Mouse (Mus musculus) lung, embryonic 14.5 days (tissue): ENCODE measurements around the gene Ly6g6e. TPM values are rescaled to one million over a fixed set of nuclear protein-coding genes. Genes with fewer than 3 reads are reported as not detected.

Experiments used
- ATAC-seq: fragments of 200-750 bp; cut with Nextera tagmentation; 2 replicates; pipeline ENCODE4 v1.8.0; 2017; ENCODE audit warnings: mild to moderate bottlenecking, moderate TSS enrichment, moderate library complexity; ENCODE audit not compliant: insufficient read depth
- DNase-seq: peaks from one replicate; pipeline ENCODE4 v3.0.0-alpha.2; 2015
- H3K27ac ChIP-seq: fragments of 300-500 bp; sonication (generic); 2 replicates; pipeline ENCODE4 v1.5.1; 2014; ENCODE audit warnings: low read depth, mild to moderate bottlenecking, moderate library complexity
- H3K27me3 ChIP-seq: fragments of 300-500 bp; sonication (generic); 2 replicates; pipeline ENCODE4 v1.6.1; 2014; ENCODE audit warnings: low read length, control low read depth; ENCODE audit not compliant: insufficient read depth
- H3K36me3 ChIP-seq: fragments of 300-500 bp; sonication (generic); 2 replicates; pipeline ENCODE4 v1.6.1; 2014; ENCODE audit warnings: control low read depth; ENCODE audit not compliant: insufficient read depth
- H3K4me1 ChIP-seq: fragments of 300-500 bp; sonication (generic); 2 replicates; pipeline ENCODE4 v1.6.1; 2014; ENCODE audit warnings: antibody characterized with exemption, control low read depth; ENCODE audit not compliant: insufficient read depth
- H3K4me2 ChIP-seq: fragments of 300-500 bp; sonication (generic); 2 replicates; pipeline ENCODE4 v1.6.1; 2014; ENCODE audit warnings: mild to moderate bottlenecking
- H3K4me3 ChIP-seq: fragments of 300-500 bp; sonication (generic); 2 replicates; pipeline ENCODE4 v1.5.1; 2014; ENCODE audit warnings: low read depth, low read length
- H3K9ac ChIP-seq: fragments of 300-500 bp; sonication (generic); 2 replicates; pipeline ENCODE4 v1.6.1; 2014
- H3K9me3 ChIP-seq: fragments of 300-500 bp; sonication (generic); 2 replicates; pipeline ENCODE4 v1.6.1; 2016; ENCODE audit warnings: low read depth, low read length, control low read depth
- CTCF ChIP-seq: IDR thresholded peaks from 2 replicates; pipeline ENCODE4 v1.5.1; 2016; ENCODE audit warnings: antibody characterized with exemption, low read depth
- WGBS: fragments of 180-500 bp; shearing (Covaris S2); extraction: QIAGEN DNeasy Blood & Tissue Kit; methylation state at CpG from one replicate; pipeline ENCODE4 v1.1.7; 2014; 5-methylcytosine and 5-hydroxymethylcytosine counted together
- polyA plus RNA-seq: library from polyadenylated mRNA; unstranded; fragments of >200 nt; fragmentation: Nextera tagmentation; extraction: Ambion mirVana; gene quantifications from 2 replicates; pipeline ENCODE4 v1.2.1, GENCODE M21; 2014

The Ly6g6e gene
- polyA plus RNA-seq, 1 experiment from 2014 or later, result 0.43 TPM

DNA sequence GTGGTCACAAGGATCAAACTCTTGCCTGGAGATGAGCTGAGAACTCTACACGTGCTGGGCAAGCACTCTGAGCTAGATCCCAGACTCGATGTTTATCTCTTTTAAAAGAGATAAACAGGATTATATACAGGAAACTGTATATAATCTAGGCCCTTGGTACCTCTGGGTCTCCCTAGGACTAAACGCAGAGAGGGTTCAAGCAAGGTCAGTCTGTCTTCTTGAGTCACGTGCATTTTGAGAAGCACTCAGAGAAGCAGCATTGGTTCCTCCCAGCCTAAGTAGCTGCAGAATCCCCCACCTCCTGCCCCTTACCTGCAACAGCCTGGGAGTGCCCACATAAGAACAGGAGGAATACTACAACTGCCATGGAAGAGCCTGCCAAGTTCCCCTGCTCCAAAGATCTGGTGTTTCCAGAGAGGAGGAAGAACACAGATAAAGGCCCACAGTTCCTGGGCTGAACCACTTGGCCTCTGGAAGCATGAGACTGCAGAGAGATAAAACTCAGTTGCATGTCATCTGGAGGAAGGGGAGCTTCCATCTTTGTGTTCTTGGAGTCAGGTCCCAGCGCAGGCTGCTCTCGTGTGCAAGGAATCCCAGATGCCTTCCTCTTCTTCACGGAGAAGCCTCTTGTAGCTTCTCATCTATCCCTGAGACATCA, 8.6 kb downstream of the Ly6g6e start, which contains the start of gene Ly6g6f:
TSS of gene Ly6g6f (minus strand) at position 403 of the 658 bp plus-strand sequence.
- Histone ChIP-seq H3K27ac (no peak within 1 kb of the TSS), H3K4me2 (no peak within 1 kb of the TSS), H3K4me3 (no peak within 1 kb of the TSS), H3K9ac (no peak within 1 kb of the TSS), H3K9me3 (no peaks in the 10 kb centered on the region), H3K36me3 (no peaks in the 10 kb centered on the region), H3K4me1 (peaks cover 5% of the 10 kb centered on the region), H3K27me3 (no peaks in the 10 kb centered on the region)
- DNase-seq (no peak), ATAC-seq (no peak)
- 58% methylated on average over 7 of the region's 7 CpGs for WGBS
- no peak for TF ChIP-seq CTCF

DNA sequence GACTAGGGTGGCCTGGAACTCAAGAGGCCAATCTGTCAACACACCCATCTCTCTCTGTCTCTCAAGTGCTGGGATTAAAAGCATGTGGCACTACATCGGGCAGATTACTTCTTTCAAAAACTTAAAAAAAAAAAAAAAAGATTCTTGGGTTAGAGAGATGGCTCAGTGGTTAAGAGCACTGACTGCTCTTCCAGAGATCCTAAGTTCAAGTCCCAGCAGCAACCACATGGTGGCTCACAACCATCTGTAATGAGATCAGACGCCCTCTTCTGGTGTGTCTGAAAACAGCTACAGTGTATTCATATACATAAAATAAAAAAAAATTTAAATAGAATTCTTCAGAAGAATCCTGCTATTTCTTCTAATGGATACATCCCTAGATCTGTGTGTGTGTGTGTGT, 11.4 kb downstream of the Ly6g6e start:
- no peak overlapping the region for H3K4me2 ChIP-seq
- ATAC-seq (no peak), DNase-seq (no peak)
- 37% methylated on average over 2 of the region's 2 CpGs for WGBS
- H3K9ac ChIP-seq, result no peak overlapping the region
- H3K27me3 ChIP-seq, result no peaks in the 10 kb centered on the region
- peak; percentile 57 for TF ChIP-seq CTCF
- H3K27ac ChIP-seq, result no peak overlapping the region
- no peaks in the 10 kb centered on the region for H3K9me3 ChIP-seq
- peaks cover 7% of the 10 kb centered on the region for H3K4me1 ChIP-seq
- peaks cover 16% of the 10 kb centered on the region for H3K36me3 ChIP-seq
- no peak overlapping the region for H3K4me3 ChIP-seq

DNA sequence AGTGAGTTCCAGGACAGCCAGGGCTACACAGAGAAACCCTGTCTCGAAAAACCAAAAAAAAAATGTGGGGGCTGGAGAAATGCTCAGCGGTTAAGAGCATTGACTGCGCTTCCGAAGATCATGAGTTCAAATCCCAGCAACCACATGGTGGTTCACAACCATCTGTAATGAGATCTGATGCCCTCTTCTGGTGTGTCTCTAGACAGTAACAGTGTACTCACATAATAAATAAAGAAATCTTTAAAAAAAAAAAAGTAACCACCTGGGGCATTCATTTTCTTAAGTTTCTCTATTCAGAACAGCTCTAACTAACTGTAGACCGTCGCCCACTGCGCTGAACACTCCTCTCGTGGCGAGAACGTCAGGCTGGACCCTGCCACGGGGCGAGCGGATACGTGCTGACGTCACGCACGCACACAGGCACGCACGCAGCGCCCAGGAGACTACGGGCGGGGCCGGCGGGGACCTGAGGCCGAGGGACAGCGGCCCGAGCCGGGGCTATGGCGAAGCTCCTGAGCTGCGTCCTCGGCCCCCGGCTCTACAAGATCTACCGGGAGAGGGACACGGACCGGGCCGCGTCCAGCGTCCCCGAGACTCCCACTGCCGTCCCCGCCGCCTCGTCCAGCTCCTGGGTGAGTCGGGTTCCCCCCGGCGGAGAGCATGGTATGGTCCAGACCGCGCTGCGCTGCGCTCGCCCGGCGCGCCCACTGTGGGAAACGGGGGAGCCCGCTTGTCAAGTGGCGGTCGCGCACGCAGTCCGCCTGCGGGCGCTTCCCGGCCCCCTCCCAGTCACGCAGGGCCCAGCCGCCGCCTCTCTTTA, 12.3 kb downstream of the Ly6g6e start, which contains the start of gene Abhd16a:
TSS of gene Abhd16a (plus strand) at position 439 of the 820 bp plus-strand sequence.
- H3K9me3 ChIP-seq, result no peaks in the 10 kb centered on the region
- TF ChIP-seq CTCF, result peak; percentile 5; the same call in 1 of the 2 replicates
- ATAC-seq (peak; percentile 99), DNase-seq (peak; percentile 98)
- H3K4me3 ChIP-seq, result peak within 1 kb of the TSS; percentile 63
- H3K4me1 ChIP-seq, result peaks cover 7% of the 10 kb centered on the region
- WGBS, result 3% methylated on average over 67 of the region's 67 CpGs
- H3K9ac ChIP-seq, result peak within 1 kb of the TSS; percentile 84
- H3K27me3 ChIP-seq, result no peaks in the 10 kb centered on the region
- peak within 1 kb of the TSS; percentile 63 for H3K4me2 ChIP-seq
- H3K27ac ChIP-seq, result peak within 1 kb of the TSS; percentile 96
- H3K36me3 ChIP-seq, result peaks cover 23% of the 10 kb centered on the region

DNA sequence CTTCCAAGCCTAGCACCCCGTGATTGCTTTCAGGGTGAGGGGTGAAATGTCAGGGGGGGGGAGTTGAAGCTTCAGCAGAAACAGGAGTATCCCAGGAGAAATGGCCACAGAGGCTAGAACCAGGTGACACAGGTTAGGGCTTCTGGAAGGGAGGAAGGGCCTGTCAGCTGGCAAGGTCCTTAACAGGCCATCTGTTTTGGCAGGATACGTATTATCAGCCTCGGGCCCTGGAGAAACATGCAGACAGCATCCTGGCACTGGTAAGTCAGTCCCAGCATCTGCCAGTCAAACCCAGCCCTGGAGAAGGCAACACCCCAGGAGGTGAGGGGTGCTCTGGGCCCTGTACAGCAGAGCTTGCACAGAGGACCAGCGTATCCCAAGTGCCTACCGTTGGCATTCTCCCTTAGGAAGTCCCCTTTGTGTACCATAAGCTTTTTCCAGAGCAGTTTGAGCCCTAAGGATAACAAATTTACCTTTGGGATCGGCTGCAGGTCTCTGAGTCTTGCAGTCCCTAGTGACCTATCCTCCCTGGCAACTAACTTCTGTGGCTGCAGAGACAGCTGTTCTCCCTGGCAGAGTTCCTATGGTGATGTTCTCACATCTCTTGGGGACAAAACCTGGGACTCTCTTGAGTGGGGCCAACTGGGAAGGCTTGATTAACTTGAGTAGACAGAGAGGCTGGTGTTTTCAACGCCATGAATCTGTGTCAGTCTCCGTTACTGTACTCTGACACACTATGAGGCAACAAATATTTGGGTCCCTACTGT, 13.6 kb downstream of the Ly6g6e start:
- TF ChIP-seq CTCF, result no peak
- peaks cover 34% of the 10 kb centered on the region for H3K36me3 ChIP-seq
- H3K4me3 ChIP-seq, result peak overlapping the region; percentile 63
- peaks cover 7% of the 10 kb centered on the region for H3K4me1 ChIP-seq
- DNase-seq (no peak), ATAC-seq (no peak)
- H3K4me2 ChIP-seq, result peak overlapping the region; percentile 63
- 0 out of 2 replicates have a peak overlapping the region, but pooled peaks have one; percentile 2 for H3K27ac ChIP-seq
- H3K27me3 ChIP-seq, result no peaks in the 10 kb centered on the region
- WGBS, result 59% methylated on average over 8 of the region's 8 CpGs
- no peaks in the 10 kb centered on the region for H3K9me3 ChIP-seq
- H3K9ac ChIP-seq, result peak overlapping the region; percentile 84

DNA sequence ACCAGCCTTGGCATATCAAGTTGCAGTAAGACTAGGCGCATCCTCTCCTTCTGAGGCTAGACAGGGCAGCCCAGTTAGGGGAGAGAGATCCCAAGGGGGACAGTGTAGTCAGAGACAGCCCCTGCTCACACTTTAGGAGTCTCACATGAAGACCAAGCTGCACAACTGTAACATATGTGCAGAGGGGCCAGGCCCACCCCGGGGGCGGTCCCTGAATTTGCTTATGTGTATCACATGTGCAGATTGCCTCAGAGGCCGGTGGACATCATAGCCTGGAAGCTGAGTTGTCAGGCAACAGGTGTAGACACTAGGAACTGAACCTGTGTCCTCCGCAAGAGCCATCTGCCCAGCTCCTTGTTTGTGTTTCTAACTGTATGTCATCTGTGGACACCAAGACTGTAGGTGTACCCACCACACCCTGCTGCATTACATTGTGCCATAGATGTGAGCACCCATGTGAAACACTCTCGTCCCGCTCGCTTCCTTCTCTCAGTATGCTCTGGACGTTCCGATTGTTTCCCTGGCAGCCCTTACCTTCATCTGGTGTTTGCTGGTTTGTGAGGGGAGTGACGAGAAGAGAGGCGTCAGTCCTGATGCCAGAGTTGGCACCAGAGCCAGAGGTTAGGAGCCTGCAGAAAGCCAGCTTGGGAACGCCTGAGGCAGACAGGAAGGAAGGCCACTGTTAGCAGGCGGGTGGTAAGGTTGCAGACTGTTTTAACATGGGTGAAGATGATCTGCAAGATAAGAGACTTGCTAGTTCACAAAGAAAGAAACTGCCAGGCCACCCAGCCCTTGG, 15.9 kb downstream of the Ly6g6e start:
- peaks cover 7% of the 10 kb centered on the region for H3K4me1 ChIP-seq
- DNase-seq (no peak), ATAC-seq (no peak)
- H3K9me3 ChIP-seq, result no peaks in the 10 kb centered on the region
- H3K27ac ChIP-seq, result no peak overlapping the region
- WGBS, result 84% methylated on average over 14 of the region's 14 CpGs
- H3K4me2 ChIP-seq, result no peak overlapping the region
- no peak overlapping the region for H3K4me3 ChIP-seq
- no peak for TF ChIP-seq CTCF
- no peak overlapping the region for H3K9ac ChIP-seq
- H3K27me3 ChIP-seq, result no peaks in the 10 kb centered on the region
- peaks cover 57% of the 10 kb centered on the region for H3K36me3 ChIP-seq
